Mouse (Mus musculus) myocyte (in vitro differentiated cells): ENCODE data around the gene Vmn1r1.

Experiments used
- CEBPB ChIP-seq: IDR thresholded peaks from 2 replicates; pipeline ENCODE4 v1.6.1; 2011; ENCODE audit warnings: mild to moderate bottlenecking, moderate library complexity; ENCODE audit not compliant: poor library complexity, insufficient read depth, severe bottlenecking
- E2F4 ChIP-seq: IDR thresholded peaks from one replicate; pipeline ENCODE4 v1.6.1; 2011; ENCODE audit warnings: mild to moderate bottlenecking, control low read depth, moderate library complexity; ENCODE audit not compliant: insufficient read depth
- MAX ChIP-seq: IDR thresholded peaks from one replicate; pipeline ENCODE4 v1.6.1; 2011; ENCODE audit warnings: low read depth, mild to moderate bottlenecking, control low read depth
- MYOD1 ChIP-seq, 3 experiments: IDR thresholded peaks; one replicate each; pipeline ENCODE4 v1.6.1; 2011; ENCODE audit warnings: control low read depth in 2 of 3, low read depth in 2 of 3, mild to moderate bottlenecking in 2 of 3, moderate library complexity in 1 of 3; ENCODE audit not compliant: insufficient read length in 2 of 3, control insufficient read depth in 1 of 3
- MYOG ChIP-seq, 3 experiments: IDR thresholded peaks; one replicate each; pipeline ENCODE4 v1.6.1; 2011; ENCODE audit warnings: control low read depth in 2 of 3, low read depth in 2 of 3, mild to moderate bottlenecking in 2 of 3; ENCODE audit not compliant: insufficient read length in 2 of 3, control insufficient read depth in 1 of 3, insufficient read depth in 1 of 3
- POLR2A ChIP-seq: IDR thresholded peaks from one replicate; pipeline ENCODE4 v1.6.1; 2011; ENCODE audit warnings: low read depth, mild to moderate bottlenecking, control low read depth, moderate library complexity; ENCODE audit not compliant: insufficient read length
- POLR2AphosphoS2 ChIP-seq: IDR thresholded peaks from one replicate; pipeline ENCODE4 v1.6.1; 2011; ENCODE audit warnings: low read depth, control low read depth; ENCODE audit not compliant: insufficient read length
- REST ChIP-seq: IDR thresholded peaks from one replicate; pipeline ENCODE4 v1.6.1; 2011; ENCODE audit warnings: mild to moderate bottlenecking, control low read depth, moderate library complexity; ENCODE audit not compliant: insufficient read depth, insufficient read length
- SRF ChIP-seq: IDR thresholded peaks from one replicate; pipeline ENCODE4 v1.6.1; 2011; ENCODE audit warnings: low read depth; ENCODE audit not compliant: control insufficient read depth, insufficient read length
- TCF12 ChIP-seq: IDR thresholded peaks from one replicate; pipeline ENCODE4 v1.6.1; 2011; ENCODE audit warnings: mild to moderate bottlenecking, control low read depth; ENCODE audit not compliant: poor library complexity, insufficient read depth, severe bottlenecking
- TCF3 ChIP-seq: IDR thresholded peaks from one replicate; pipeline ENCODE4 v1.6.1; 2011; ENCODE audit warnings: low read depth, control low read depth; ENCODE audit not compliant: insufficient read length
- USF1 ChIP-seq: IDR thresholded peaks from one replicate; pipeline ENCODE4 v1.6.1; 2011; ENCODE audit warnings: low read depth, mild to moderate bottlenecking, control low read depth, moderate library complexity

- TF ChIP-seq MAX (no peak), SRF (no peak), USF1 (no peak), TCF3 (no peak), POLR2AphosphoS2 (no peak), POLR2A (no peak), TCF12 (no peak), MYOG (IDR thresholded peaks at IDR 0.05; ENCODE audit: control insufficient read depth in 1 of 3, insufficient read depth in 1 of 3, insufficient read length in 2 of 3, low read depth in 2 of 3) (no peak), MYOD1 (IDR thresholded peaks at IDR 0.05; ENCODE audit: control insufficient read depth in 1 of 3, insufficient read length in 2 of 3, low read depth in 2 of 3) (no peak), E2F4 (no peak), REST (no peak), CEBPB (no peak)
Measured at GRCm38 (mm10) chr1:182108397-182109099, 55.7 kb downstream of the Vmn1r1 start.
